Mouse (Mus musculus) megakaryocyte, embryonic 14.5 days (primary cell): Measurements from ENCODE around the gene Atrip.

ENCODE experiments used
- FLI1 ChIP-seq: IDR thresholded peaks from 2 replicates; pipeline ENCODE4 v1.6.1; 2012; ENCODE audit warnings: low read length, inconsistent platforms, mixed read lengths
- GATA1 ChIP-seq: IDR thresholded peaks from 3 replicates; pipeline ENCODE4 v1.6.1; 2012; ENCODE audit warnings: mixed read lengths, low read length, inconsistent platforms, borderline replicate concordance

GRCm38 (mm10) chr9:109031001-109031400, 42.9 kb downstream of the Atrip start:
- no peak for TF ChIP-seq GATA1
- no peak for TF ChIP-seq FLI1
